Mouse (Mus musculus): ENCODE measurements around the gene Mphosph9. TPM values are rescaled to one million over a fixed set of nuclear protein-coding genes. Genes with fewer than 3 reads are reported as not detected.

Mphosph9 gene
- polyA plus RNA-seq, 1 experiment from 2014 or later: 16.2 TPM

- no peak for DNase-seq (ENCODE audit: low spot score)
- WGBS: 92% methylated on average over 2 of the region's 2 CpGs
- Histone ChIP-seq H3K4me3 (no peak overlapping the region), H3K27me3 (ENCODE audit: low read depth, poor library complexity, severe bottlenecking) (no peaks in the 10 kb centered on the region), H3K27ac (replicated peaks) (no peak overlapping the region), H3K36me3 (peaks cover 8% of the 10 kb centered on the region; the same call in 1 of the 2 replicates), H3K4me1 (peaks cover 33% of the 10 kb centered on the region), H3K9me3 (replicated peaks) (no peaks in the 10 kb centered on the region)
These were observed 116.1 kb downstream of the Mphosph9 start for GRCm38 (mm10) chr5:124211669-124212068.

GRCm38 (mm10) chr5:124211234-124211633 is 116.5 kb downstream of the Mphosph9 start:
- Histone ChIP-seq H3K4me1 (peaks cover 37% of the 10 kb centered on the region), H3K4me3 (no peak overlapping the region), H3K36me3 (peaks cover 8% of the 10 kb centered on the region; the same call in 1 of the 2 replicates), H3K27me3 (ENCODE audit: low read depth, poor library complexity, severe bottlenecking) (no peaks in the 10 kb centered on the region), H3K27ac (replicated peaks) (peak overlapping the region; percentile 14; the same call in 1 of the 2 replicates), H3K9me3 (replicated peaks) (no peaks in the 10 kb centered on the region)
- WGBS: 84% methylated on average over 8 of the region's 8 CpGs
- DNase-seq (ENCODE audit: low spot score): no peak

- H3K9me3 ChIP-seq (replicated peaks): no peaks in the 10 kb centered on the region
- no peak overlapping the region for H3K4me3 ChIP-seq
- H3K36me3 ChIP-seq: peaks cover 5% of the 10 kb centered on the region; the same call in 1 of the 2 replicates
- no peak overlapping the region for H3K27ac ChIP-seq (replicated peaks)
- no peak for DNase-seq (ENCODE audit: low spot score)
- no peaks in the 10 kb centered on the region for H3K27me3 ChIP-seq (ENCODE audit: low read depth, poor library complexity, severe bottlenecking)
- WGBS: 77% methylated on average over 18 of the region's 18 CpGs
- peaks cover 45% of the 10 kb centered on the region for H3K4me1 ChIP-seq
These were observed 117.3 kb downstream of the Mphosph9 start for GRCm38 (mm10) chr5:124210281-124211016.

GRCm38 (mm10) chr5:124209850-124210249 is 117.9 kb downstream of the Mphosph9 start:
- Histone ChIP-seq H3K27me3 (ENCODE audit: low read depth, poor library complexity, severe bottlenecking) (no peaks in the 10 kb centered on the region), H3K4me3 (no peak overlapping the region), H3K9me3 (replicated peaks) (no peaks in the 10 kb centered on the region), H3K36me3 (0 out of 2 replicates have a peak, but pooled peaks cover 1% of the 10 kb centered on the region), H3K27ac (replicated peaks) (0 out of 2 replicates have a peak overlapping the region, but pooled peaks have one; percentile 4), H3K4me1 (peaks cover 51% of the 10 kb centered on the region)
- WGBS: 67% methylated on average over 6 of the region's 6 CpGs
- DNase-seq (ENCODE audit: low spot score): no peak

- WGBS: 87% methylated on average over 8 of the region's 8 CpGs
- H3K4me1 ChIP-seq: peaks cover 58% of the 10 kb centered on the region
- no peak for DNase-seq (ENCODE audit: low spot score)
- no peaks in the 10 kb centered on the region for H3K27me3 ChIP-seq (ENCODE audit: low read depth, poor library complexity, severe bottlenecking)
- no peaks in the 10 kb centered on the region for H3K9me3 ChIP-seq (replicated peaks)
- no peaks in the 10 kb centered on the region for H3K36me3 ChIP-seq
- H3K27ac ChIP-seq (replicated peaks): peak overlapping the region; percentile 58; the same call in 1 of the 2 replicates
- H3K4me3 ChIP-seq: no peak overlapping the region
These were observed 119.7 kb downstream of the Mphosph9 start for GRCm38 (mm10) chr5:124208030-124208429.

- Histone ChIP-seq H3K4me1 (peaks cover 73% of the 10 kb centered on the region), H3K4me3 (no peak overlapping the region), H3K27me3 (ENCODE audit: low read depth, poor library complexity, severe bottlenecking) (no peaks in the 10 kb centered on the region), H3K9me3 (replicated peaks) (no peaks in the 10 kb centered on the region), H3K36me3 (no peaks in the 10 kb centered on the region), H3K27ac (replicated peaks) (peak overlapping the region; percentile 58)
- WGBS: 61% methylated on average over 13 of the region's 13 CpGs
- peak; percentile 37 for DNase-seq (ENCODE audit: low spot score)
These were observed 121.2 kb downstream of the Mphosph9 start for GRCm38 (mm10) chr5:124206481-124207038.

DNA sequence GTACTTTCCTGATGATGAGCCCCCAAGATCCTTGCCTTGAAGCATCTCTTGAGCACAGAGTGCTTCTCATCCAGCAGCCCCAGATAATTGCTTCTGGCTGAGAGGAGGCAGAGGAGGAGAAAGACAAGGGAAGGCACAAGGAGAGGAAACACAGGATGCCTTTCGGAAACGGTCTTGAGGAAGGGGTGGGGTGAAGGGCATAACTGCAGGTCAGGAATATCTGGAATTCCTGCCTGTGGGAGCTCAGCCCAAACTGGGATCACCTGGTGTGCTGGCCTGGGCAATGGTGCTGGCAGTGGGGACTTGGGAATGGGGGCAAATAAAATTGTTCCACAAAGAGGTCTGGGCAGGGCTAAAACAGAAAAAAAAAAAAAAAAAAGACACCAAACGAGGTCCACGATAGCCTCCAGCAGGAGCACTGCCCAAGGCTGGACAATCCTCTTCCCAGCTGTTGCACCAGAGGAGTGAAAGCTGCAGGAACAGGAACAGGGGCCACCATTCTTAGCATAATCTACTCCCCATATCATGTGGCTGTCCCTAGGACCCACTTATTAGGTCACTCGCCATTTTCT is 121.9 kb downstream of the Mphosph9 start:
- no peaks in the 10 kb centered on the region for H3K36me3 ChIP-seq
- H3K27me3 ChIP-seq (ENCODE audit: low read depth, poor library complexity, severe bottlenecking): no peaks in the 10 kb centered on the region
- H3K4me3 ChIP-seq: no peak overlapping the region
- no peaks in the 10 kb centered on the region for H3K9me3 ChIP-seq (replicated peaks)
- peaks cover 69% of the 10 kb centered on the region for H3K4me1 ChIP-seq
- DNase-seq (ENCODE audit: low spot score): no peak
- peak overlapping the region; percentile 58 for H3K27ac ChIP-seq (replicated peaks)
- 60% methylated on average over 5 of the region's 5 CpGs for WGBS

- H3K27ac ChIP-seq (replicated peaks): no peak overlapping the region; the same call in 1 of the 2 replicates
- H3K27me3 ChIP-seq (ENCODE audit: low read depth, poor library complexity, severe bottlenecking): no peaks in the 10 kb centered on the region
- 67% methylated on average over 9 of the region's 9 CpGs for WGBS
- no peak overlapping the region for H3K4me3 ChIP-seq
- DNase-seq (ENCODE audit: low spot score): no peak
- H3K9me3 ChIP-seq (replicated peaks): no peaks in the 10 kb centered on the region
- H3K4me1 ChIP-seq: peaks cover 69% of the 10 kb centered on the region
- H3K36me3 ChIP-seq: no peaks in the 10 kb centered on the region
These were observed 122.6 kb downstream of the Mphosph9 start for GRCm38 (mm10) chr5:124205211-124205610.

DNA sequence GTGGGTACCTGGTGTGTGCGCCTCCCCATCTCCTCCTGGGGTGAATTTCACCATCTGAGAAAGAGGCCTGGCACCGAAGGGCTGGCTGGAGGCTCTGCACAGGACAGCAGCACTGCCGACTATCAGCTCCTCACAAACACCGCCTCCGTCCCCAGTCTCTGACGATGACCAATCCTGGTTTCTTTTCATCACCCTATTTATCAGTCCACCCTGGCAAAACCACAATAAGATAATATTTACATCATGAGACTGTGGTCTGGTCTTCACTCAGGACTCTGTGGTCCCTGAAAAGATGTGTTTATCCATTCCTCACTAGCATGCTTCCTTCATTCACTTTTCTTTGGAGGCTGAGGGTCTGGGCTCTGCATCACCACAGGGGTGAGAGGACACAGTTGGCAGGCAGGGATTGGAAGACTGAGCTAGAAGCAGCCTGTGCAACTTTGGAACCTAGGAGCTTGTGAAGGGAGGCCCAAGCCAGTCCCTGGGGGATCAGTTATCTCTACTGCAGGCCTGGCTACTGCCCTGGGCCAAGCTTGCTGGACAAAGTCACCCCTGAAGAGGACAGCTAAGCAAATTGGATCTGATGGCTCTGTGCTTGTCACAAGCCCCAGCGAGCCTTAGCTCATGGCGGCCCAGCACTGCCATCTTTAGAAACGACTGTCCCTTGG is 123.5 kb downstream of the Mphosph9 start:
- H3K36me3 ChIP-seq: no peaks in the 10 kb centered on the region
- no peak overlapping the region for H3K27ac ChIP-seq (replicated peaks)
- no peak for DNase-seq (ENCODE audit: low spot score)
- whole genome bisulfite sequencing: 92% methylated on average over 9 of the region's 9 CpGs
- H3K4me1 ChIP-seq: peaks cover 72% of the 10 kb centered on the region
- no peaks in the 10 kb centered on the region for H3K9me3 ChIP-seq (replicated peaks)
- no peaks in the 10 kb centered on the region for H3K27me3 ChIP-seq (ENCODE audit: low read depth, poor library complexity, severe bottlenecking)
- H3K4me3 ChIP-seq: no peak overlapping the region

DNA sequence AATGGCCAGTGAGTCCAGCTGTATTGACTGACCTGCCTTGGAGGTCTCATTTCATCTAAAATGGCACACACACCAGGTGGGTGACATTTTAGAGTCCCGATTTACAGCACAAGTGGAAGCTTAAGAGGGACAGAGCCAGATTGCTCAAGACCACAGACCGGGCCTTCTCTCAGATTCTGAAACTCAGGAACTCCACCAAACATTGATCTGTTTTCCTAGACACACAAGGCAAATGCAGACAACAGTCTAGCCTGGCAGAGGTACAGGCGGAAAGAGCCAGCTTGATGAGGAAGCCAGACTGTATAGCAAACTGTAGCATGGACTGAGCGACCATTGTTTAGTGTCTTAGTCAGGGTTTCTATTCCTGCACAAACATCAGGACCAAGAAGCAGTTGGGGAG is 124.5 kb downstream of the Mphosph9 start:
- DNase-seq (ENCODE audit: low spot score): no peak
- H3K9me3 ChIP-seq (replicated peaks): no peaks in the 10 kb centered on the region
- H3K27me3 ChIP-seq (ENCODE audit: low read depth, poor library complexity, severe bottlenecking): no peaks in the 10 kb centered on the region
- WGBS: 87% methylated on average over 4 of the region's 4 CpGs
- no peak overlapping the region for H3K4me3 ChIP-seq
- 0 out of 2 replicates have a peak overlapping the region, but pooled peaks have one; percentile 38 for H3K27ac ChIP-seq (replicated peaks)
- H3K36me3 ChIP-seq: no peaks in the 10 kb centered on the region
- H3K4me1 ChIP-seq: peaks cover 72% of the 10 kb centered on the region

DNA sequence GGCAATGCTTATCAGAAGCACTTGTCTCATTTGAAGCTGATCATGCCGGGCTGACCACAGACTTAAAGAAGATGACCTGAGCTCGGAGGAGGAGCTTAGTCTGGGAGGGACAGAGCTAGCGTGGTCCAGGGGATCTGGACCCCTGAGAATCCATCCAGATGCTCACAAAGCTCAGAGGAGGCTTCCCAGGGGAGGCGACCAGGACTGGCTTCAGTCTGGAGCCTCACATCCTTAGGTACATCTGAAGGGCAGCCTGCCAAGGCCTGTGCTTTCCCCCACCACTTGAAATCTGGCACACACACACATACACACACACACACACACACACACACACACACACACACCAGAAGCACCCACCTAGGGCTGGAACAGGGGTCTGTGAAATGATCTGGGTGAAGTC is 125.7 kb downstream of the Mphosph9 start:
- Histone ChIP-seq H3K36me3 (no peaks in the 10 kb centered on the region), H3K9me3 (replicated peaks) (no peaks in the 10 kb centered on the region), H3K27me3 (ENCODE audit: low read depth, poor library complexity, severe bottlenecking) (no peaks in the 10 kb centered on the region), H3K4me3 (no peak overlapping the region), H3K4me1 (peaks cover 60% of the 10 kb centered on the region), H3K27ac (replicated peaks) (0 out of 2 replicates have a peak overlapping the region, but pooled peaks have one; percentile 9)
- no peak for DNase-seq (ENCODE audit: low spot score)
- WGBS: 66% methylated on average over 4 of the region's 4 CpGs

DNA sequence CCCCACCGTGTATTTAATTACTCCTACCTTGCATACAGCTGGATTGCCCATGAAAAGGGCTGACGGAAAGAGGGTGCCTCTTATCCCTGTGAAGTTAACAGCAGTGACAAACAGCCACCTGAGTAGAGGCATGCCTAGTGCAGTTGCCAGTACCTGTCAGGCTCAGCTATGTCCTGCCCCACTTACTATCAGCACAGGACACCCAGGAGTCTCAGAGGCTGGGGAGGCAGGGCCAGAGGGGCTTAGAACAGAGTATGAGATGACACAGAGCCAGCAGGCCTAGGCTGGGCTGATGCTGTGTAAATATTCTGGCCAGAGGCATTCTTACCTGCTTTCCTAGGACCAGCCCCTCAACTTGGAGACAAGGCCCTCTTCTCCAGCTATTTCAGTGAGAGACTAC is 126.2 kb downstream of the Mphosph9 start:
- DNase-seq (ENCODE audit: low spot score): no peak
- Histone ChIP-seq H3K9me3 (replicated peaks) (no peaks in the 10 kb centered on the region), H3K4me3 (no peak overlapping the region), H3K27me3 (ENCODE audit: low read depth, poor library complexity, severe bottlenecking) (no peaks in the 10 kb centered on the region), H3K27ac (replicated peaks) (0 out of 2 replicates have a peak overlapping the region, but pooled peaks have one; percentile 9), H3K36me3 (no peaks in the 10 kb centered on the region), H3K4me1 (peaks cover 55% of the 10 kb centered on the region)
- 88% methylated on average over 2 of the region's 2 CpGs for WGBS

All from midbrain, embryonic 10.5 days (tissue).